Mouse (Mus musculus): ENCODE data around the gene Nupl1. TPM values are rescaled to one million over a fixed set of nuclear protein-coding genes. Genes with fewer than 3 reads are reported as not detected.
A peak's percentile ranks its signal among the peaks of the same experiment; 100 is the strongest.

The Nupl1 gene
- total RNA-seq, 1 experiment from 2014 or later, result not detected

DNA sequence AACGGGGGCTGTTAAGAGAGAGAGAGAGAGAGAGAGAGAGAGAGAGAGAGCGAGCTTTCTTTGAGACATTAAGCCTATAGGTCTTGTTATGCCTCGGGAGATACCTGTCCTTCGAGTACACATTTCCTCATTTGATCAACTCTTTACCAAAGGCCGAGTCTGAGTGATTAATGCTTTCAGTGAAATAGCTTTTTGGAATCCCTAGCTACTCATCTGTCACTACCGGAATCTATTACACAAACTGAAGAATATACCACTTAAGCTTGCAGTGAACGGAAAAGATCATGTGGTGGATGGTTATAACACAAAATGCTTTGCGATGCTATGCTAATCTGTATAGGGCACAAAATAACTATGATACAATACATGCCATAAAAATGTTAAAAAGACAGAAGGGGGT is 865 bp downstream of the Nupl1 start:
- ATAC-seq (replicated peaks; ENCODE audit: low read depth, poor library complexity, severe bottlenecking), result no peak

DNA sequence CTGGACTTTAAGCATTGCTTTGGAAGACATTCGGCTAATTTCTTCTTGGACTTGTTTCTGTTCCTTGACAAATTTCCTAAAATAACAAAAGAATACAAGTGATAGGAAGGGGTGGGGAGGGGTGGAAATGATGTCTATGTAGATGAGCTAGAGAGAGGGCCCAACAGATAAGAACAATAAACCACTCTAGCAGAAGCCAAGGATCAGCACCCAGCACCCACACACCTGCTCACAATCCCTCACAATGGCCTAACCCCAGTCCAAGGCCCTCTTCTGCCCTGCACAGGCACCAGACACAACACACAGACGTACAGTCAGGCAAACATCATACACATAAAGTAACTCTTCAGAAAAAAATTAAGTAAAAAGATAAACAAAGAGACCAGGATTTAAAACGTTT is 12.7 kb downstream of the Nupl1 start:
- ATAC-seq (replicated peaks; ENCODE audit: low read depth, poor library complexity, severe bottlenecking), result no peak

DNA sequence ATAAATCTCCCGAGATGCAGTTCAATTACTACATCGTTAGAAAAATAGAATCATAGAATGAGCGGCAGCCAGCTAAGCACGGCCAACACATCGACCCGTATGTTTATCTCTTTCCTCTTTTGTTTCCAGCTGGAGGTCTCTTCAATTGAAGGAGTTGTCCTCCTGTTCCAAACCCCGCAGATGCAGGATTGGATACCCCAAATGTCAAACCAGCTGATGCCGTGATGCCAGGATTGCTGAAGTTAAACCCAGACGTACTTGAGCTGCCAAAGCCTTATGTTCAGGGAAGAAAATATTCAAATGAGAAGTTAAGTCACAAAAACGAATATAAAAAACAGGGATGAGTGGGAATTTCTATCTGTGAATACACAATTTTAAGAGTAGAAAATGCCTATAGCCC is 31.3 kb downstream of the Nupl1 start:
- no peak for ATAC-seq (replicated peaks; ENCODE audit: low read depth, poor library complexity, severe bottlenecking)

DNA sequence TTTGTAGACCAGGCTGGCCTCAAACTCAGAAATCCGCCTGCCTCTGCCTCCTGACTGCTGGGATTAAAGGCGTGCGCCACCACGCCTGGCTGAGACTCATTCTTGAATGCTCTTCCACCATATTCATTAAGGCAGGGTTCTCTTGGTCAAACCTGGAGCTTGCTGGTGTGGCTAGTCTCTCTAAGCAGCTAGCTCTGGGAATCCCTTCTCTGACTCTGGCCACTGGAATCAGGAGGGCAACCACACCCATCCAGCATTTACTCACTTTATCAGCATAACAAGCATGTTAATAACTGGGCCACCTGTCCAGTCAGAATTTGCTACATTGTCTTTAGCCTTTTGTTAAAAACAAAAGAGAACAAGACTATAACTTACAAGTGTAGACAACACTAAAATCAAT is 33.6 kb downstream of the Nupl1 start:
- no peak for ATAC-seq (replicated peaks; ENCODE audit: low read depth, poor library complexity, severe bottlenecking)

DNA sequence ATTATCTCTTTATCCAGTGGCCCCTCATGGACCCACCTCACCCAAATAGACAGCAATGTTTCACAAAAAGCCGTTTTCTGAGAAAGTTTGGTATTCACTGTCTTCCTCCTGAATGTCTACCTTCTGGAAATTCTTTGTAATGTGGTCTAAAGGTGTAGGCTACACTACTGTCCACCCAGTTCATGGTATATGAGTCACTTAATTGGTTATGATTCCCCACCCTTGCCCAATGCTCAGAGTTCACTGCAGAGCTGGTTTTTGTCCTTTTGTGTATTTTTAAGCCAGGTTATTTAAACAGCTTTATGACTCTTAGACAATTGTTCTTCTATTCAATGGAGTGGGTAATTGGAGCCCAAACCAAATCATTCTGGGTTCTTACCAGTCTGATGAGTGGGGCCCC is 35.1 kb downstream of the Nupl1 start:
- no peak for ATAC-seq (replicated peaks; ENCODE audit: low read depth, poor library complexity, severe bottlenecking)

DNA sequence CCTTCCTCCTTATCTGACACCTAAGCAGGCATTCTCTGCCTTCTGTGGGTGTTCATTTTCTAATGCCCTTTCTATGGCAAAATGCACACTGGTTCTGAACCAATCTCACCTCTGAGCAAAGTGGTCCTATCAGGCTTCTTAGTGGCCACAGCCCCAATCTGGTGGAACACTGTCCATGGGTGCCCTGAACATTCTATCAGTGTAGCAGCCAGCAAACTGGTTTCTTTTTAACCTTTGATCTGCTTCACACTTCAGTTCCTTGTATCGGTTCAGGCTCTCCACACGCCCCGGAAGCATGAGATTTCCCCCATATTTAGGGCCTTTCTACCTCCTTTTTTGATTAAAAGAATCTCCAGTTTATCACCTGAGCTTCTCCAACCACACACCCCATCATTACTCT is 36.2 kb downstream of the Nupl1 start:
- no peak for ATAC-seq (replicated peaks; ENCODE audit: low read depth, poor library complexity, severe bottlenecking)

DNA sequence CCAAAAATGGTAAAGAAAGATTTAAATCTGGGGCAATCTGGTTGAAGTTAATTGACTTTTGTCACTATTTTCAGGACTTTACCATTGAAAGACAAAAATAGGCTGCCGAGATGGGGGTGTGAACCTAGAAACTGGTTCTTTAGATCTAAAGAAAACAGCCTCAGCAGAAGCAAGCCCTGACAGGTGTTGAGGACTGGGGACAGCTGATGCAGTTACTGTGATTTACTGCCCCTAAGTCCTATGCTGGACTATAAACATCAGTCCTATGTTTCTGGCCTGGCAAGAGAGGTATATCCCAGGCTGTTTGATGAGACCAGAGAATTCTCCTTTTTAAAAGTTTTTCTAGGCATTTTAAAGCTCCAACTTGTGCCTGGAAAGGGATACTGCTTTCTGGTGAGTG is 37.2 kb downstream of the Nupl1 start:
- ATAC-seq (replicated peaks; ENCODE audit: low read depth, poor library complexity, severe bottlenecking), result no peak

DNA sequence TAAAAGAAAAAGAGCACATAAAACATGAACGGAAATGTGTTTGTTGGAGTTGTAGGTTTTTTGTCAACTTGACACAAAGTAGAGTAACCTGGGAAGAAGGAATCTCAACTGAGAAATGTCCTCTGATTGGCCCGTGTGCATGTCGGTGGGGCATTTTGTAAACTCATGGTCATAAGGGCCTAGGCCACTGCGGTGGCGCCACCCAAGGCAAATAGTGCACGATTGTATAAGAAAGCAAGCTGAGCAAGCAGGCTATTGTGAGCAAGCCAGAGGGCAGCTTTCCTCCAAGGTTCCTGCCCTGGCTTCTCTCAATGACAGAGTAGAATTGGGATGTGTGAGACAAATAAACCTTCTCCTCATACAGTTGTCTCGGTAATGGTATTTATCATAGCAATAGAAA is 42.1 kb downstream of the Nupl1 start:
- no peak for ATAC-seq (replicated peaks; ENCODE audit: low read depth, poor library complexity, severe bottlenecking)

DNA sequence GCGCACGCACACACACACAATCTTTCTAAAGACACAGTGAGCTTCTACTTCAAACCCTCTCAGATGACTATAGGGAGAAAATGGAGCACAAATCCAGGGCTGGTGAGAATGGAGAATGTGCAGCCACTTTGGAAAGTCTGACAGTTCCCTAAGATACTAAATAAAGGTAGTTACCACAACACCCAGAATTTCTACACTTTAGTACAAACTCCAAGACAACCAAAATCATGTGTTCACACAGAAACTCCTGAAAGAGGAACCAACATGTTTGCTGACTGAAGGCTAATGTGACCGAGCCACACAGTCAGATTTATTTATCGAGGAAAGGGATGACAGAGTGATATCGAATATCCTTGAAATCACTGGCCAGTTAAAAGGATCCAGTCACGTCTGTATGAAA is 46.2 kb downstream of the Nupl1 start:
- 0 out of 2 replicates have a peak, but pooled peaks have one; percentile 29 for ATAC-seq (replicated peaks; ENCODE audit: low read depth, poor library complexity, severe bottlenecking)

DNA sequence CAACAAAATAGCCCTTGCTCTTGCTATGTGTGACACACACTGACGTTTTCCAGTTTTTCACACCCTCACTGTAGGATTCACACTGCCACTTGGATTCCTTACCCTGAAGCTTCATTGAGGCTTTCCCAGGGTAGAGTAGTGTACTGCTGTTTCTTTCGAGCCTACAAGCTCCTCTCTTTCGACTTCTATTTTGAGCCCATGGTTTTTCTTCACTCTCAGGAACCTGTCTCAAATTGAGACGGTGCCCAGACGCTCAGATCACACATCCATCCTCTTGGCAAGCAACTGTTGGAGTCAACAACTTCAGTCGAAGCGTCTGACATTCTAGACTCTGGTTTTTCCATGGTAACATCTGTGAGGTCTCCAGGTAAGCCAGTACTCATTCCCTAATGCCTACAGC is 54.3 kb downstream of the Nupl1 start, which contains the start of gene Atp8a2:
Atp8a2 (minus strand) TSS at position 296 of the 400 bp plus-strand sequence.
- ATAC-seq (replicated peaks; ENCODE audit: low read depth, poor library complexity, severe bottlenecking), result no peak

DNA sequence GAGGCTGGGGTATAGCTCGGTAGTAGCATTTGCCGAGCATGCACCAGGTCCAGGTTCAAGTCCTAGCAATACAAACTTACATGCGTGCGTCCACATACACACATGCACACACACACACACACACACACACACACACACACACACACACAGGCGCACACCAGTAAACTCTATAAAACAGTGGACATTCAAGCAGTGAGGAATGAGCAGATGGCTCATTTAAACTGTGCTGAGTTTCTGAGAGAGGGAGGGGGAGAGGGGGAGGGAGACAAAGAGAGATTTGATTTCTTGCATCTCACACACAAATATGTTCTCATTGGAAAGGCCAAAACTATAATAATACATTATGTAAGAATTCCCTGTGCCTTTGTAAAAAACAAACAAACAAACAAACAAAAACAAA is 55.2 kb downstream of the Nupl1 start:
- ATAC-seq (replicated peaks; ENCODE audit: low read depth, poor library complexity, severe bottlenecking), result no peak

DNA sequence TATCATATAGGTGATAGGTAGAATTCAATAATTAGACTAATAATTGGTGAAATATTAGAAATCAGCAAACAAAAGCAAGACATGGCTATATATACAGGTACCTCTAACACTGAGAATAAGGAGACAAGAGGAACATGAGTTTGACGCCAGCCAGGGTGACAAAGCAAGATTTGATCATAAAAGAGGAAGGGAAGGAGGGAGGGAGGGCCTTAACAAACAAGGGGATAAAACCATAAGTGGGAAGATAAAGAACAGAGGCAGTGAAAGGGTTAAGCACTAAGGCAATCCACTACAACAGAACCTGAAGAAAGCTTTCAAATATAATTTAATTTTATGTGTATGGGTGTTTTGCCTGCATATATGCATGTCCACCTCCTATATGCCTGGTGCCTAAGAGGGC is 56.6 kb downstream of the Nupl1 start:
- ATAC-seq (replicated peaks; ENCODE audit: low read depth, poor library complexity, severe bottlenecking), result peak; percentile 80

DNA sequence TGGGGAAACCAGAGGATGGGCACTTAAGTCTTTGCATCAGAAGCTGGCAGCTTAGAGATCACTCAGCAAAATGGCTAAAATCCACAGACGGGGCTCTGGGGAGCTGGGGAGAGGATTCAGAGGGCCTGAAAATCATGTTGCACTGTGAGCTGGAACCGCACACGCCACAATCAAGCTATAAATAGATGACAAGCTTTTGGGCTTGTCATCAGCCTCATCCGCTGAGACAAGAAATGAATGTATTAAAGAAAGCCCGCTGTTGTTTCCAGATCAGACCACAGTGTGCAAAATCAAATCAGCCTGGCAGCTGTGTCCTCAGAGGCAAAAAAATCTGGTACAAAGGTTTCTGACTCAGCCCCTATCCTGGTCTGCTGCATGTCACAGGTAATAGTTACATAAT is 61.5 kb downstream of the Nupl1 start:
- no peak for ATAC-seq (replicated peaks; ENCODE audit: low read depth, poor library complexity, severe bottlenecking)

DNA sequence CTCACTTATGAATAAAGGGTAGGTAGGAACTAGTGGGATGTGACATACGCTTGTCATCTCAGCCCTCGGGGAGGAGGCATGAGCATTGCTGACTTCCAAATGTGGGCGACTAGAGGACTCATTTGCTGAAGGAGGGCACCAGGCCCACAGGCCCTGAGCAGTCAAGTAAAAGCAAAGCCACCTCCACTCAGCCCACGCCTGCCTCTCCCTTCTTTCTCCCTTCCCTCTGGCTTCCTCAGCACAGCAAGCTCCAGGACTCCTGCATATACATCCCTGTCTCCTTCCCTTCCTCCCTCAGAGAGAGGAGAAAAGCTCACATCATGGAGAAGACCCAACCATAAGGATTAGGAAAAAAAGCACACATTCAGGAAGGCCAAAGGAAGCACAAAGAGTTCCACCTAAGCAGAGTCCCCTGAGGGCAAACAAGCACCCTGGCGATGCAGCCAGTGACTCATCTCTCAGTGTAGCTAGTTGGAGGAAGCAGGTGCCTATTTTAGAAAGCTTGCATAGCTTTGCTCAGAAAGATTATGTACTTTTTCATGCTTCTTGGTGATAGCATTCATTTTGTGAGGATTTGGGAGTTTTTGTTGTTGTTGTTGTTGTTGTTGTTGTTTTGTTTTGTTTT is 62.9 kb downstream of the Nupl1 start:
- ATAC-seq (replicated peaks; ENCODE audit: low read depth, poor library complexity, severe bottlenecking), result no peak

DNA sequence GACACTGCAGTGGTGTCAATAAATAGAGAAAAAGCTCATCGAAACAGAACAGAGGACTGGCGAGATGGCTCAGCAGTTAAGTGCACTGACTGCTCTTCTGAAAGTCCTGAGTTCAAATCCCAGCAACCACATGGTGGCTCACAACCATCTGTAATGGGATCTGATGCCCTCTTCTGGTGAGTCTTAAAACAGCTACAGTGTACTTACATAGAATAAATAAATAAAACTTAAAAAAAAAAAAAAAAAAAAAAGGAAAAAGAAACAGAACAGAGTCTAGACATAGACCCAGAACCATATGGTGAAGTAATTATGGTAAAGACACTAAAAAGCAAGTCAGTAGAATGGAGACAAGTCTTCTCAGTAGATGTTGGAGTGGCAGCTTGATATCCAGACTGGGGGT is 69.9 kb downstream of the Nupl1 start:
- ATAC-seq (replicated peaks; ENCODE audit: low read depth, poor library complexity, severe bottlenecking), result no peak

DNA sequence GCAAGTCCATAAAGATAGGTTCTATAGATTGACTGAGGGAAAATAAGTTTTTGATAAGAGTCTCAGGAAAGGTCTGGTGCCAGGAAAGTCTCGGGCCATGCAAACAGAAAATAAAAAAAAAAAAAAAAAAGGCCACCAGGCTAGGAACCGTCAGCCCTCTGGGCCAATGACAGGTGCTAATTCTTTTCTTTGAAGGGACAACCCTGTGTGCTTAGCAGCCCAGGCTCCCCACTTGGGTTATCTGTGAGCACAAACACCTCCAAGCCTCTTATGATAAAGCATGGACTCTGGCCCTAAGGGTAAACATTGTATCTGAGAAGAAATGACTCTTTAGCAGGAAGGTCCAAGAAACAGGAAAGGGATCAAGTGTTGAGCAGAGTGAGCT is 72.7 kb downstream of the Nupl1 start:
- no peak for ATAC-seq (replicated peaks; ENCODE audit: low read depth, poor library complexity, severe bottlenecking)

DNA sequence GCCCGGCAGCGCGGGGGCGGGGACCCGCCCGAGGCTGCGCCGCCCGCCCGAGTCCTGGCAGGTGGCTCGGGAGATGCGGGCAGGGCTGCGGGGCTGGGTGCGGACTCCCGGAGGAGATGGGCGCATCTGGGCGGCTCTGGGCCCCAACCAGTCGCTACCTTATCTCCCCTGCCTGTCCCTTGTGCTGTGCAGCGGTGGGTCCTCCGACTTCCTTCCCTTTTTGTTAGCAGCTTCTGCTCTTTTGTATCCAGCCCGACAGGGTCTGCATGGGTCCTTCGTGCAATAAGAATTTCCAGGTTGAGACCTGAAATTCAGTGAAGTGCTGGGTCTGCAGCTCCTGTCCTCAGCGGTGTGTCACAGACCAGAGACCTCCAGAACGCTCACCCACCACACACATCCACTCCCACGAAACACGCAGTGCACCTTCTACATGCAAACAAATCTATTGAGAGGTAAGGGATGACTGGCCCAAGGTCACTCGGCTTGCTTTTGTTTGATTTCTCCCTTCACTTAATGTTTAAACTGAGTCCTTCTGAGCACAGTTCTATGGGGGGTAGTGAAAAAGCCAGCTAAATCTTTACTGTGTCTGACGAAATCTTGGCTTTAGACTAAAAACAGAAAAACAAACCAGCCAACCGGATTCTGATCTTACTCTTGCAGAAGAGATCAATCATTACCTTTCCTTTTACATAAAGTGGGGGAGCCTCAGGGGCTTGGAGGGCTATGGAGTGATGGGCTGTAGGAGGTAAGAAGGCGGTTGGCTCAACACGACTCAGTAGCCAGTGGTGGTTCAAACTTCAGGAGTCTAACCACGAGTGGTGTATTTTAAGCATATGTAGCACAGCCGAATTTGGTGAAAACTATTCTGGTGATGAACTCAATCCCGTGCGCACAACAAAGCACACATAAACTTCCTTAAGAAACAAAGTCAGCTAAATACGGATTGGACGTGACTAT is 73.3 kb downstream of the Nupl1 start:
- peak; percentile 80 for ATAC-seq (replicated peaks; ENCODE audit: low read depth, poor library complexity, severe bottlenecking)

DNA sequence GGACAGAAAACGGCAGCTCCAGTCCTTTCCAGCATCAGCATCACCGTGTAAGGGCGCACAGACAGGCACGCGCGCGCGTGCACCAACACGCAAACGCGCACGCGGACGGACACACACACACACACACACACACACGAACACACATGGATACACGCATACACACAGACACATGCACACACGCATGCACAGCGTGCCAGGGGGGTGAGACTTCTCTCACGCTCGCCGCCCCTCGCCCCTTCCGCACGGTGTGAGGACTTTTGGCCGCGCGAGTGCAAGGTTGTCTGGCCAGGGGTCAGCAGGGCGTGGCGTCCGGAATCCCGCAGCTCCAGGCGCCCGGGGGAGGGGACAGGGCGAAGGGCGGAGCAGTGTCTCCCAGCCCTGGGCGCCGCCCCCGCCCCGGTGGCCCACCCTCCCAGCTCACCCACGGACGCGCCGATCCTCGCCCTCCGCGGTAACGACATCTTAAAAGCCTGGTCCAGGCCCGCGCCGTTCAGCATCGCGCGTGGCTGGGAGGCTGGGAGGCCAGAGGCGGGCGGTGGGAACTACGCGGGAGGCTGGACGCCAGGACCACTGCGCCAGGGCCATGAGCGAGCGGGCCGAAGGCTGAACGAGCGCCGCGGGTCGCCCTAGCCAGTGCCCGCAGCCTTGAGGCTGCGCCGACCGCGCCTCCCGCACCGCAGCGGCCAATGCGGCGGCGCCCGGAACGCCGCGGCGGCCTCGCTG is 74.2 kb downstream of the Nupl1 start:
- peak; percentile 17; the same call in 1 of the 2 replicates for ATAC-seq (replicated peaks; ENCODE audit: low read depth, poor library complexity, severe bottlenecking)

DNA sequence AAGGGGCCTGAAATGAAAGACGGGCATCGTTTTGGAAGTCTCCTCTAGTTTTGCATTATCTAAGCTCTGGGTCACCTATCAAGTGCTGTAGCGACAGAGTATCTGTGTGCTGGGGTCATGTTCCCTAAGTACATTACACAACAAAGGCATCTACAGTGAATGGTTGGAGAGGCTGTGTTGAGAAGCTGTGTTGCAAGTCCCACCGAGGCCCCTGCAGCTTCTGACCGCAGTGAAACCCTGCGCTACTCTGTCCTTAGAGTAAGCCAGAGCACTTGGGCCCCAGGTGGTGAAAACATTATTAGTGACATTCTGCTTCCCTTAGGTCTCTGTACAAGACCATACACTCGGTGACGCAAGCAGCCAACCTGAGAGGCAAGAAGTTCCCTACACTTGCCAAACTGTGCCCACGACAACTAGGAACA is 74.8 kb downstream of the Nupl1 start:
- ATAC-seq (replicated peaks; ENCODE audit: low read depth, poor library complexity, severe bottlenecking), result peak; percentile 43

DNA sequence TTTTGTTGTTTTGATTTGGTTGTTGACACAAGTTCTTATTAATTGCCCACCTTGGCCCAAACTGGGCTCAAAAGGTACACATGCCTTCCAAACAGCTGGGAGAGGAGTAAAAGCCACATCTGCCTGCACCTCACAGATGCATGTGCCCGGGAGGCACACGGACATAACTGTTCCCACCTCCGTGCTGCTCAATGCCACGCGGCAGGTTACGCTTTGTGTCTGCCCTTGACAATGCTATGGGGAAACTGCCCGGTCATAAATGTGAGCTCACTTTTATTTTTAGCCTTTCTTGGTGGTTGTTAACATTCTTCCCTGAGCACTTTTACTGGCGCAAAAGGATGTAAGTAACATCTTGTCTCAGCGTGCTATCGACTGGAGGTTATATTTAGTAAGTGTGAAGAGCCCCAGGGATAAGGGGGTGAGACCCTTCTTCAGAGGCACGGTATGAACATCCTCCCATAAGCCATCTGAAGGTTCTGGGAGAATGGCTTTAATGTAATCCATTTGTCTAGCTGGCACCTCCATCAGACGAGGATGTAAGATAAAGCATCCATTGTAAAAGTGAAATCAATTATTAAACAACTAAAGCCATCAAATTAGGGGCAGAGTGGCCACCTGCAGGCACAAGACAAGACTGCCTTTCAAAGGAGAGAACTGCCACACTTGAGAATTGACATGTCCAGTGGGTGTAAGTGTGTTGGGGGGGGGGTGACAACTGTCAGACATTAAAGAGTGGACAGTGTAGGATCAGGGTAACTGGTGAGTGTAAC is 78.8 kb downstream of the Nupl1 start:
- no peak for ATAC-seq (replicated peaks; ENCODE audit: low read depth, poor library complexity, severe bottlenecking)
